Mouse (Mus musculus) intestine, embryonic 14.5 days (tissue): ENCODE measurements at regions not wholly inside any gene's neighbourhood (a gene's known extent, or its start where the extent isn't known, plus 50 kb on each side); places are given as distances from the start of the nearest gene placed in this dataset.
A peak's percentile ranks its signal among the peaks of the same experiment; 100 is the strongest.

Source experiments
- ATAC-seq: fragments of 200-750 bp; cut with Nextera tagmentation; replicated peaks from 2 replicates; pipeline ENCODE4 v1.8.0; 2017; ENCODE audit warnings: low read depth, moderate number of reproducible peaks, moderate TSS enrichment, moderate library complexity; ENCODE audit not compliant: low FRiP score, low TSS enrichment
- DNase-seq: peaks from one replicate; pipeline ENCODE4 v3.0.0-alpha.2; 2018; ENCODE audit warnings: low spot score
- H3K27ac ChIP-seq: fragments of 300-500 bp; sonication (generic); 2 replicates; pipeline ENCODE4 v1.5.1; 2014; ENCODE audit warnings: low read depth, mild to moderate bottlenecking, control low read depth
- H3K27me3 ChIP-seq: fragments of 300-500 bp; sonication (generic); replicated peaks from 2 replicates; pipeline ENCODE4 v1.6.1; 2014; ENCODE audit warnings: low read length, control low read depth; ENCODE audit not compliant: control insufficient read depth, insufficient read depth
- H3K36me3 ChIP-seq: fragments of 300-500 bp; sonication (generic); 2 replicates; pipeline ENCODE4 v1.6.1; 2014; ENCODE audit warnings: low read length, control low read depth; ENCODE audit not compliant: control insufficient read depth, insufficient read depth
- H3K4me1 ChIP-seq: fragments of 300-500 bp; sonication (generic); replicated peaks from 2 replicates; pipeline ENCODE4 v1.6.1; 2014; ENCODE audit warnings: low read length, control low read depth, mixed read lengths; ENCODE audit not compliant: control insufficient read depth, insufficient read depth
- H3K4me2 ChIP-seq: fragments of 300-500 bp; sonication (generic); 2 replicates; pipeline ENCODE4 v1.6.1; 2014; ENCODE audit warnings: low read length
- H3K4me3 ChIP-seq: fragments of 300-500 bp; sonication (generic); 2 replicates; pipeline ENCODE4 v1.5.1; 2014; ENCODE audit warnings: low read depth, low read length, control low read depth, mixed read lengths
- H3K9ac ChIP-seq: fragments of 300-500 bp; sonication (generic); 2 replicates; pipeline ENCODE4 v1.6.1; 2014; ENCODE audit warnings: mild to moderate bottlenecking, low read length
- H3K9me3 ChIP-seq: fragments of 300-500 bp; sonication (generic); 2 replicates; pipeline ENCODE4 v1.6.1; 2016; ENCODE audit warnings: low read length, control low read depth; ENCODE audit not compliant: control insufficient read depth
- WGBS: fragments of 180-500 bp; shearing (Covaris S2); extraction: QIAGEN DNeasy Blood & Tissue Kit; methylation state at CpG from one replicate; pipeline ENCODE4 v1.1.7; 2014; 5-methylcytosine and 5-hydroxymethylcytosine counted together

DNA sequence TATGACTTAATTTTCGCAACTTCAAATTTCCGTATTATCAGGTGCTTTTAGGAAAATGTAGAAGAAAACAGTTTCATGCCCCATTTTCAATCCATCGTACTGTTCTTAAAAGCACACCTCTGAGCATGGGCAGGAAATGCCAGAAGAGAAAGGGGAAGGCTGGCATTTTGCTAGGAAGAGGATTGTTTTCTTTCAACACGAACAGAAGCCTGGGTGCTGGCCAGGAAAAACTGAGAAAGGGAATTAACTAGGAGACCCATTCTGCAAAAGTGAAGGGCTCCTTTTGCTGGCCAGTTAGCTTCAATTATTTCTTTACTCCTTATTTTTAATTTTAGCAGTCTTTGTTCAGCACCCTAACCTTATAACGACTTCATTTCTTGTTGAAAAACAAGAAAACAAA lies 264.0 kb downstream of the Btg1 start:
- no peak for ATAC-seq
- no peaks in the 10 kb centered on the region for H3K36me3 ChIP-seq
- H3K9me3 ChIP-seq: no peaks in the 10 kb centered on the region
- 78% methylated on average over 5 of the region's 5 CpGs for WGBS
- H3K27me3 ChIP-seq: no peaks in the 10 kb centered on the region
- H3K4me2 ChIP-seq: no peak overlapping the region
- H3K9ac ChIP-seq: no peak overlapping the region
- DNase-seq: no peak
- no peaks in the 10 kb centered on the region for H3K4me1 ChIP-seq
- no peak overlapping the region for H3K27ac ChIP-seq
- H3K4me3 ChIP-seq: no peak overlapping the region

DNA sequence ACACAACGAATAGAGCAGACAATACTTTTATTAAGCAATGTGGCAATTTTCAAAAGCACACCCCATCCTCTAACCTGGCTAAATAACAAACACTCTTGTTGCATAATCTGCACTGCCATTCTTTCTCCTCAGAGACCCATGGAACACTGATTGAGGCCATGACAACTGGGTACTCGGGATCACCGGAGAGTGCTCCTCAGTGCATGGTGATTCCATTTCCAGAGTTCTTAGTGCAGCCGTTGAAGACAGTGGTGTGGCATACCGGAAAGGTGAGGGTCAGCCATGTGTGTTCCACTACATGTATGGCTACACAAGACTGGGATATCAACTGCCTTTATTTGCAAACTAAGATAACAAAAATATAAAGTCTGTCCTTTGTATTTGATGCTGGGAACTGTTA lies 264.4 kb downstream of the Btg1 start:
- DNase-seq (no peak), ATAC-seq (no peak)
- 88% methylated on average over 5 of the region's 5 CpGs for WGBS

DNA sequence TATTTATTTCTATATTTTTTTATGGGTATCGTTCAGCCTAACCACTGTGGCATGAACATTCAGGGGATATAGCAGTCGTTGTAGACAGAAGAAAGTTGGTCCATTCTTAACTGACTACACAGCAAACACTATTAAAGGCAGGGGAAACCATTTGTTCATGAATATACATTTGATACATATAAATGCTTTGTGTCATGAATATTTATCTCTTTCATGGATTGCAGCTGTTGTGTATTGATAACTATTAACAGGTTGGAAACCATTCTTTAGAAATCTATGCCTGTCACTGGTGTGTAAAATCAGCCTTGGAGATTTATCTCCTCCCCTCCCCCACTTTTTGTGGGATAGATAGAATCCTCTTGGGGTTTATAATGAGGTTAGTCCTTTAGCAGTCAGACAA lies 264.9 kb downstream of the Btg1 start:
- Histone ChIP-seq H3K4me3 (no peak overlapping the region), H3K9ac (no peak overlapping the region), H3K4me2 (no peak overlapping the region), H3K27ac (no peak overlapping the region), H3K9me3 (no peaks in the 10 kb centered on the region), H3K27me3 (no peaks in the 10 kb centered on the region), H3K36me3 (no peaks in the 10 kb centered on the region), H3K4me1 (no peaks in the 10 kb centered on the region)
- ATAC-seq: no peak
- DNase-seq: no peak
- WGBS: 79% methylated on average over 2 of the region's 2 CpGs

More for the DNA sequence above, 264.4 kb downstream of the Btg1 start:
- Histone ChIP-seq H3K27me3 (no peaks in the 10 kb centered on the region), H3K27ac (no peak overlapping the region), H3K4me1 (no peaks in the 10 kb centered on the region), H3K9ac (no peak overlapping the region), H3K36me3 (no peaks in the 10 kb centered on the region), H3K9me3 (no peaks in the 10 kb centered on the region), H3K4me3 (no peak overlapping the region), H3K4me2 (no peak overlapping the region)

DNA sequence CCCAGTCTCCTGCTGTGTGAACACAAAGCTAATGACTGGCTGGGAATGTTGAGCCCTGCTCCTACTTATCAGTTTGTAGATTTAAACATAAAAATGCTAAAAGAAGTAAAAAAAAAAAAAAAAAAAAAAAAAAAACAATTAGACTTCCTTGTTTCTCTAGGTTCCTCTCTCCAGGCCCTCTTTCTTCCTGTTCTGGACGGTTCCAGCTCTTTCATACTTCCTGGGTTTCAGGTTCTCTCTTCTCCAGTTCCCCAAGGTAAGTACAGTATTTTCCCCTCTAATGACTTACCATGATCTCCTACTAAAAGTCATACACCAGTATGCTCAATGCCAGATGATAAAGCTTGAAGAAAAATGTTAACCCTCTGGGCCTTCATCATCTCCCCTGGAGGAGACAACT lies 284.3 kb downstream of the Btg1 start:
- 71% methylated on average over 1 of the region's 1 CpGs for WGBS
- Histone ChIP-seq H3K27me3 (no peaks in the 10 kb centered on the region), H3K9ac (no peak overlapping the region), H3K27ac (no peak overlapping the region), H3K9me3 (no peaks in the 10 kb centered on the region), H3K4me1 (no peaks in the 10 kb centered on the region), H3K4me2 (no peak overlapping the region), H3K36me3 (no peaks in the 10 kb centered on the region), H3K4me3 (no peak overlapping the region)
- DNase-seq (no peak), ATAC-seq (no peak)

DNA sequence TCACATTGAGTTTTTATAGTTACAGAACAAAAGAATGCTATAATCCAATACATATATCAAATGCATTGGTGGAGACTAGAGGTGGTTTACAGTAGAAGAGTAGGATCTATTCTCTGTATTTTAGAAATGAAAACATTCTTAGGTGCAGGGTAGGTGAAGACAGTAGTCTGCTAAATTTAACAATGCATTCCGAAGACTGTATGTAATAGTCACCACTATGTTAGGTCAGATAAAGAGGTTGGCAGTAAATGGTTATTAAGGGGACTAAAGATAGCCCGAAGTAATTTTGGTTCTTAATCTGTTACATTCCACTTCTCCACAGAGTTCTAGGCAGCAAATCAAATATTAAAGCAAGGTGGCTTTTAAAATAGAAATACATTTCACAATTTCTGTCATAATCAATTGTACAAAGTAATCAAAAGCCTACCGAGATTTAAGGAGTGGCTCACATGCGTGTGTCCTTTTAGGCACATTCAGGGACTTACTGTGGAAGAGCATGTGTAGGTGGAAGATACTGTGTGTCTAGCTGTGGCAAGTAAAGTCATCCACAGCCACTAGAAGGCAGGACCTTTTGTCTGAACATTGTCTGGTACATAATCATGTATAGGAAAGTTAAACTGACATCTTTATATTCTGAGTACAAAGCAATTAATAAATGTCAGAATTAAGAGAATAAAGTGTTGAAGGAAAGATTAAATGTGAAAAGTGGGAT lies 288.4 kb downstream of the Btg1 start:
- no peak overlapping the region for H3K4me3 ChIP-seq
- H3K4me1 ChIP-seq: no peaks in the 10 kb centered on the region
- H3K9me3 ChIP-seq: no peaks in the 10 kb centered on the region
- 91% methylated on average over 4 of the region's 4 CpGs for WGBS
- no peaks in the 10 kb centered on the region for H3K27me3 ChIP-seq
- no peak overlapping the region for H3K27ac ChIP-seq
- H3K4me2 ChIP-seq: no peak overlapping the region
- no peak overlapping the region for H3K9ac ChIP-seq
- DNase-seq (no peak), ATAC-seq (no peak)
- no peaks in the 10 kb centered on the region for H3K36me3 ChIP-seq

DNA sequence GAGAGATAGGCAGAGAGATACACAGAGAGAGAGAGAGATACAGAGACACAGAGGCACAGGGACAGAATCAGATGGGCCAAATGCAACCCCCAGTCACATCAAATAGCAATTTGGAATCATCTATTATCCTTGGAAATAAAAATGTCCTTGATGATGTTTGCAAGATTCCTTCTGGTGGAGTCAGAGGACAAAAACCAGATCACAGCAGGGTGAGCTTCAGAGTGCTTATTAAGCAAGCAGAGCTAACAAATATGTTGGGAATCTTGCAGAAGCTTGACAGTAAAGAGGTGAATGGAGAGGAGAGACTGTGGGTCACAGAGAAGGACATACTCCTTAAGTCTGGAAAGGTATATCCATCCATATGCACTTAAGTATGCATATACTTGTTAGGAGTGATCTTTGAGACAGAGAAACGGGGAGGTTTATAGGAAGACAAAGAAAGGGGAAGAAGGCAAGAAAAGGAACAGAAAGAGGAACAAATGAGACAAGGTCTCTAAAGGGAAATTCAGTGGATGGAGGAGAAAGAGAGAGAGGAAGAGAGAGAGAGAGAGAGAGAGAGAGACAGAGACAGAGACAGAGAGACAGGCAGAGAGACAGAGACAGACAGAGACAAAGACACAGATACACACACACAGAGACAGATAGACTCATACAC lies 293.0 kb downstream of the Btg1 start:
- Histone ChIP-seq H3K36me3 (no peaks in the 10 kb centered on the region), H3K4me3 (no peak overlapping the region), H3K27ac (no peak overlapping the region), H3K4me1 (no peaks in the 10 kb centered on the region), H3K27me3 (no peaks in the 10 kb centered on the region), H3K9ac (no peak overlapping the region), H3K9me3 (peaks cover 10% of the 10 kb centered on the region), H3K4me2 (no peak overlapping the region)
- 45% methylated on average over 1 of the region's 1 CpGs for WGBS
- no peak for ATAC-seq
- DNase-seq: no peak

DNA sequence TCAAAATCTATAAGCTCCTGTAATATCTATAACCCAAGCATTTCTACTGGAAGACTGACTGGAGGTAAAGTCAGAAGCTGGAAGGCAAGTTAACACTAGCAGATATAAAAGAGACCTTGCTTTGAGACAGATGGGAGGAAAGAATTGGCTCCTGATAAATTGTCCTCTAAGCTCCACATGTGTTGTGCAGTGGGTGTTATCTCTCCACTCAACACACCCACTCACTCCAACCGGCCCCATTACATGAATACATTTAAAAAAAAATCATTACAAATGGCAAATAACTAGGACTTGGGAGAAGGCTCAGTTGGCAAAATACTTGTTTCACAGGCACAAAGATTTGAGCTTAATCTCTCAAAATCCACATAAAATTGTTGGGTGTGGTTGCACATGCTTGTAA lies 304.4 kb downstream of the Btg1 start:
- H3K27ac ChIP-seq: no peak overlapping the region
- 78% methylated on average over 1 of the region's 1 CpGs for WGBS
- ATAC-seq: no peak
- no peaks in the 10 kb centered on the region for H3K36me3 ChIP-seq
- H3K4me3 ChIP-seq: no peak overlapping the region
- H3K4me1 ChIP-seq: peaks cover 8% of the 10 kb centered on the region; the same call in 1 of the 2 replicates
- no peak overlapping the region for H3K9ac ChIP-seq
- H3K9me3 ChIP-seq: peaks cover 11% of the 10 kb centered on the region; the same call in 1 of the 2 replicates
- H3K4me2 ChIP-seq: no peak overlapping the region
- DNase-seq: no peak
- no peaks in the 10 kb centered on the region for H3K27me3 ChIP-seq

DNA sequence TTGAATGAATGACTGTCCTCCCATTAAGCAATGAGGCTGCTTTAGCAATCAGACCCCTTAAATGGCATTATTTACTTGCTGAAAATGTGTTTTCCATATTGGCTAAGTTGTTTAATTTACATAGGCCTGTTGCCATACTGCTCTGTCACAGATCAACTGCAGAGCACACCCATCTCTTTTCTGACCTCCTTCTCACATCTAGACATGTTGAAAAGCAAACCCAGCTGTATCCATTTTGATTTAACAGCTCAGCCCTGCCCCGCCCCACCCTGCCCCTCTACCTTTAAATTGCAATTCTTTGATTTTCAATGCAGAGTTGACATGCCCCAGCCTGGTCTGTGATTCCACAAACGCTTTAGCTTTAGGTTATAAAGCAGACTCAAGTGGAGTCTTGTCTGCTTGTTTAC lies 307.5 kb downstream of the Btg1 start:
- no peaks in the 10 kb centered on the region for H3K27me3 ChIP-seq
- WGBS: 51% methylated on average over 2 of the region's 2 CpGs
- no peak overlapping the region for H3K9ac ChIP-seq
- ATAC-seq (peak; percentile 47; the same call in 1 of the 2 replicates), DNase-seq (no peak)
- no peak overlapping the region for H3K4me3 ChIP-seq
- no peak overlapping the region for H3K27ac ChIP-seq
- no peak overlapping the region for H3K4me2 ChIP-seq
- H3K36me3 ChIP-seq: no peaks in the 10 kb centered on the region
- peaks cover 8% of the 10 kb centered on the region; the same call in 1 of the 2 replicates for H3K4me1 ChIP-seq
- H3K9me3 ChIP-seq: peaks cover under 1% of the 10 kb centered on the region; the same call in 1 of the 2 replicates

DNA sequence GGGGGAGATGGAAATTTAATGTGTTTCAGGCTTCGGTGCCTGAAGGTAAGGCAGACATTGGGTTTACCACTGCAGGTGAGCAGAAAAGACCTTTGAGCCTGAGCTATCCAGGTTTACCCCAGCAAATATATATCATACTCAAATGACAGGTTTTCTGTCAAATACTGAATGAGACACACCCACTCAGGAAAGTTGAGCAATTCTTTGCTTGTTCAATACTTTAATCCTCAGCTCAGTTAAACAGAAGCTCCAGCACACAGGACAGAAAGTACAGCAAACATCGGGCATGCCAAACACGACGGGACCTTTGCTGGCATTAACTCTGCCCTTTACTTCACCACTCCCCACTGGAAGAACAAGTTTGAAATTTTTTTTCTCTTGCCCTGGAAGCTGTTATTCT lies 307.9 kb downstream of the Btg1 start:
- Histone ChIP-seq H3K4me2 (no peak overlapping the region), H3K4me3 (no peak overlapping the region), H3K4me1 (peaks cover 8% of the 10 kb centered on the region; the same call in 1 of the 2 replicates), H3K9ac (no peak overlapping the region), H3K27me3 (no peaks in the 10 kb centered on the region), H3K27ac (no peak overlapping the region), H3K36me3 (no peaks in the 10 kb centered on the region), H3K9me3 (no peaks in the 10 kb centered on the region)
- peak; percentile 77; the same call in 1 of the 2 replicates for ATAC-seq
- WGBS: 65% methylated on average over 4 of the region's 4 CpGs
- DNase-seq: no peak
